Mouse (Mus musculus) neural tube, postnatal 0 days (tissue): ENCODE data around the gene Fam89b. TPM values are rescaled to one million over a fixed set of nuclear protein-coding genes. Genes with fewer than 3 reads are reported as not detected.

Experiments
- microRNA-seq: library from miRNA; unstranded; fragments of <30 nt; microRNA quantifications from one replicate; pipeline ENCODE4, GENCODE M21; 2016
- polyA plus RNA-seq: library from polyadenylated mRNA; unstranded; fragments of >200 nt; fragmentation: Nextera tagmentation; extraction: Ambion mirVana; gene quantifications from 2 replicates; pipeline ENCODE4 v1.2.1, GENCODE M21; 2015

Gene Fam89b
- polyA plus RNA-seq, result 111 and 124 TPM in 2 replicates

DNA sequence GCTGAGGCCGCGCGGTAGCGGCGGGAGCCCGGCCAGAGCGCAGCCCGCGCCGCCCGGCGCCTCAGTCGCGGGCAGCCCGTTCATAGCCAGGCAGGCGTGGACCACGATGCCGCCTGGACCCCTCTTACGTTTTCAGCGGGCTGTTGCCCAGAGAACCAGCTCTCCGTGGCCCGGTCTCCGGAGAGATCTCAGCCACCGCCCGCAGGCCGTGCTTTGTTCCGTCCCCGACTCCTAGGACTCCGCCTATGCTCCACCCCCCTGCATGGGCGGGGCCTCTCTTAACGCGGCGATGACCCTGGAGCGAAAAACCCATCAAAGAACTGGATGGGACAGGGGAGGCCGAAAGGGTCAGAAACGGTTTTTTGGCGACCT, at the start of gene Fam89b:
TSS of gene Fam89b (minus strand) at position 210 of the 372 bp plus-strand sequence.

DNA sequence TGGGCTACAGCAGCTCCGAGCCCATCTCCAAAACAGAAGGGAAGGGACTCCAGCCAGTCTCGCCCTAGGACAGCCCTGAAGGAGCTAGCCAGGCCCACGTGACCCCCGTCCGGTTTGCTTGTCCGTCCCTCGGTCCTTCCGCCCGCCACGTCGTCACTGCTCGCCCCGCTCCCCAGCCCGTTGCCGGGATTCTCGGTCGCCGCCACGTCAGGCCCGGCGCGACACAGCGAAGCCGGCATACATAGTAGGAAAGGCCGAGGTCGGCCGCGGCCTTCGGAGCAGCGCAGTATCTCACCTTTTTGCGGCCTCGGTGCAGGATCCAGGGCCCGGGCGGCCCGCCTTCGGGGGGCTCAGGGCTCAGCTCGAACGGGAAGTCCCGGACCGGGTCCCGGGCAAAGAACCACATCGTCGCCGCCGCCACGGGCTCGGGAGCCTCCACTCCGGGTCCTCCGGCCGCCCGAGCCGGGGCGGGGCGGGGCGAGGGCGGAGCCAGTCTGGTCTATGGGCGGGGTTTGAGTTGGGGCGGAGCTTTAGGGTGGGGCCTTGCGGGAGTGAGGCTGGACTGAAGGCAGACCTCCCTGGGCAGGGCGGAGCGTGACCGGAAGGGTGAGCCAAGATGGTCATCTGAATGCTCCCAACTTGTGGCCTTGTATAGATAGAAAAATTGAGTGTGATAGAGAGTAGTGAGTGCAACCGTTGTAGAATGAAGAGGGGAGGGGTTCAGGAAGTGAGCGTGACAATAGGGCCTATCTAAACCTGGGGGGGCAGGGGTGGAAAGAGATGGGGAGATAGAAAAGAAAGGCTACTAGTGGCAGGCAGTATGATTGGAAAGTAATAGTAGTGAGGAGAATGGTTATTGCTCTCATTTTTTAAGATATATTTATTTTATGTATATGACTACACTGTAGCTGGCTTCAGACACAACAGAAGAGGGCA, 41.7 kb upstream of the Fam89b start, which contains the start of gene Scyl1:
TSS of gene Scyl1 (minus strand) at position 495 of the 936 bp plus-strand sequence.

DNA sequence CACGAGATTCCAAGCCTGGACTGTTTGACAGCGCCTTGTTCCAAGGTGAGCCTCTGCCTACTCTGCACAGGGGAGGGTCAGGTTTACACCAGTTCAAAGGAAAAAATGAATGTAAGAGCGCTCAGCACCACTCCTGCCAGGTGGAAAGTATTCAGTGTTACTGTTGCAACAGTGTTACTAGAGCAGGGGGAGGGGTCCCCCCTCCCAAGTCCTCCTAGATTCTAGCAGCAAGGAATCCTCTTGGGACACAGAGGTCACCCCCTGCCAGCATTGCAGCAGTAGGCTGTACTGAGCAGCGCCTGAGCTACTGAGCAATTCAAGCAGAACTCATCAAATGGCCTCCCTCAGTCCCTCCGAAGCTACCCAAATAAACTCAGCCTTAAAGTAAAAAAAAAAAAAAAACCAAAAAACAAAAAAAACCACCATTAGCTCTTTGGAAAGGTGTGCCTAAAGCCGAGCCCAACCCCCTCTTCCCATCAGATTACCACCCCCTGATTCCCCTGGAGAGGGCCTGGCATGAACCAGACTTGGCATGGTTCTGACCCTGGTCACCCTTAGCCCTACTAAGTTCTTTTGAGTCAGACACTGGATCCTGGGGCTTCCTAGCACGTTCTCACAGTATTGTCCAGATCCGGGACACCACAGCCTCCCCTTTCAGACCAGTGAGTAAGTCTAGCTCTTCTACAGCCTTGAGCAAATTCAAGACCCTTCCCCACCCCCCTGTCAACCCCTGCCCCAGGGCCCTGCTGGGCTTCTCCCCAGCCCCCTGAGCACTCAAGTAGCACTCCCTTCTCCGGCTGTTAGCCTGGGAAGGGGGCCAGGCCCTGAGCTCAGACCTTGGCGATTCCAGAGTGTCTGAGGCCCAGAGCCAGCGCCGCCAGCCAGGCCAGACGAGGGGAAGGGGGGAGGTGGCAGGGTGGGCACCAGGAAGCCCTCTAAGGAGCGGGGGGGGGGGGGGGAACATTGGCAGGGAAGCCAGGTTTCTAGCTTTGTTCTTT, 11.2 kb upstream of the Fam89b start, which contains the start of gene Ltbp3:
TSS of gene Ltbp3 (plus strand) at position 585 of the 998 bp plus-strand sequence.

DNA sequence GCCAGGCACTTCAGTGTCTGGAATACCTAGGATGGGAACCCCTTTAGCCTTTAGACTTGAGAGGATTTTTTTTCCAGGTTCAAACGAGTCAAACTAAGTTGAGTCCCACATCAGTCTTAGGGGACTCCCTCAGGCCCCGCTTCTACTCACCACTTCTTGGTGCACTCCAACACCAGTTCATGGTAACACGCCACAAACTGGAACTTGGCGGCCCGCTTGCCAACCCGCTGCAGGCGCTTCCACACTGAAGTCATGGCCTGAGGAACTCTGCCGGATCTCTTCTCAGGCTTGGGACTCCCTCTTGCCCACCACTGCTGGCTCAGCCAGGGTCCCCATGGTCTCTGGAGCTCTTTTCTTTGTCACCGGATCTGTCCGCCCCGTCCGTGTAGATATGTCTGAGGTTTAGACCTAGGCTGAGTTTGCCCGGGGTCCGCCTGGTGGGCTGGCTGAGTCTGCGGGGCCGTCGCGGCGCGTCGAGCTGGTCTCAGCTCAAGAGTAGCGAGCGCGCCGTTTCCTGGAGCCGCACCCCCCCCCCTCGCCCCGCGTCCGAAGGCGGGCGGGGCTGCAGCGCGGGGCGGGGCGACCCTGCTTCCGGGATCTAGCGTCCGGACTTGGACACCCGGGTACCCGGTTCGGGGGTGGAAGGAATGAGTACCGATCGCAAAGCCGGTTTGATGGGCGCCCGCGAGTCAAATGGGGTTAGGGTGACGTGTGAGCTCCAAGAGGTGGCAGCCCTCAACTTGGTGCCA, 3.5 kb downstream of the Fam89b start, which contains the start of gene Ehbp1l1:
TSS of gene Ehbp1l1 (minus strand) at position 551 of the 749 bp plus-strand sequence.

DNA sequence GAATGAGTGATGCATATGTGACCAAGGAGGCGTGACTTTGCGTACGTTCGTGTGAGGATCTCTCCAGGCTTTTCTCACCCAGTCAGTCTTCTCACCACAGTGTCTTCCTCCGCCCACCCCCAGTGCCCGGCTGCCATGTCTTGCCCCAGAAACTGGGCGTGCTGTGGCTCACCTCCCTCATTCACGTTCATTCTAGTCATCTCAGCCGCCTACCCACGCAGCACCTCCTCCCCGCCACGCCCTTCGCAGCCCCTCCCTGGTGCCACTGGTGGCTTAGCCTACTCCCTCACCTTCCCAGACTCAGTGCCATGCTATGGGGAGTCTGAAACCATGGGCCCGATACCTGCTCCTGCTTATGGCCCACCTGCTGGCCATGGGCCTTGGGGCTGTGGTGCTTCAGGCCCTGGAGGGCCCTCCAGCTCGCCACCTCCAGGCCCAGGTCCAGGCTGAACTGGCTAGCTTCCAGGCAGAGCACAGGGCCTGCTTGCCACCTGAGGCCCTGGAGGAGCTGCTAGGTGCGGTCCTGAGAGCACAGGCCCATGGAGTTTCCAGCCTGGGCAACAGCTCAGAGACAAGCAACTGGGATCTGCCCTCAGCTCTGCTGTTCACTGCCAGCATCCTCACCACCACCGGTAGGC, 25.2 kb downstream of the Fam89b start, which contains the start of gene Kcnk7:
TSS of gene Kcnk7 (plus strand) at position 205 of the 638 bp plus-strand sequence.

DNA sequence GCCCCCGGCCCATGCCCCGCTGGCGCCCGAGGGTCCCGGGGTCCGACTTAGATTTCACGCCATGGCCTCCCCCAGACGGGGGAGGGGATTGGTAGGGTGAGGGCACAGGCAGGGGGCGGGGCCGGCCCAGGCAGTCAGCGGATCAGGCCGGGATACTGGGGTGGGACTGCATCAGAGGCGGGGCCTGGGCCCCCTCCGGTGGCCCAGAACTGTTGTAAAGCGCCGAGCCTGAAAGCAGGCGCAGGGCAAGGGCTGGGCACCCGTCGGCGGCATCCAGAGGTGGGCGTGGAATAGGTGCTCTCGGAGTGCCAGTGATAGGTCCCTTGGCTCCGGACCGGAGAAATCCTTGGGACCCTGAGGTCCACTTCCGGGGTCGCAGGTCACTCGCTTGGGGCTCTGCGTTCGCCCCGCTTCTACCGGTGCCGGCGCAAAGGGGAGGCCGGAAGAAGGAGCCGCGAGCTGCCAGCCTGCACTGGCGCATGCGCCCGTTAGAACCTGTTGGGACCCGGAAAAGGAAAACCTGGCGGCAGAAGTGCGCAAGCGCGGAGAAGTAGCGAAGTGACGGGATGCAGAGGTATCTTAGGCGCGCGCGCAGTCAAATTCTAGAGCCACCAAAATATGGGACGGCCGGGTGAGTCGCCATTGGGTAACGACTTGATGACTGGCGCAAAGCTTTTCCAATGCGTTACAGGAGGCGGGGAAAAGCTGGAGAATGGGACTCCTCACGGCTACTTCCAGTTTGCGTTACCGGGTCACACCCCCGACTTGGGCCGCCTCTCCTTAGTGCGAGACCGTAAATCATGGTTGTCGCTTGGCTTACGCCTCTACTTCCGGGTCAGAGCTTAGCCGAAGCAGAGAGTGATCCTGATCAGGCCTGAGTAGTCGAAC, 41.0 kb downstream of the Fam89b start, which contains the start of the genes Map3k11 and Pcnx3:
TSS of gene Map3k11 (plus strand) at position 543 of the 888 bp plus-strand sequence.
TSS of gene Pcnx3 (minus strand) at position 709 of the 888 bp plus-strand sequence.

Small RNA genes within 50 kb of the gene (microRNA-seq; reads per million reads assigned to microRNA genes)
- not detected for gene Mir6987

Other genes with a start within 250 kb of the Fam89b start
- 33.8 and 43.8 TPM in 2 replicates for gene Mus81, start 241.3 kb downstream of the Fam89b start, polyA plus RNA-seq
- 2,893 and 3,202 TPM in 2 replicates for gene Cfl1, start 239.2 kb downstream of the Fam89b start, polyA plus RNA-seq
- gene 1700020D05Rik, start 225.9 kb downstream of the Fam89b start, polyA plus RNA-seq, result not detected in 2 replicates
- gene Snx32, start 219.1 kb downstream of the Fam89b start, polyA plus RNA-seq, result 74.9 and 90.0 TPM in 2 replicates
- gene Ovol1, start 169.0 kb downstream of the Fam89b start, polyA plus RNA-seq, result 0.25 TPM in 1 of 2 replicates, not detected in the other
- 3.7 and 3.8 TPM in 2 replicates for gene Ap5b1, start 161.6 kb downstream of the Fam89b start, polyA plus RNA-seq
- 67.3 and 75.0 TPM in 2 replicates for gene Rnaseh2c, start 127.8 kb downstream of the Fam89b start, polyA plus RNA-seq
- 61.9 and 70.5 TPM in 2 replicates for gene Kat5, start 119.4 kb downstream of the Fam89b start, polyA plus RNA-seq
- gene Rela, start 92.2 kb downstream of the Fam89b start, polyA plus RNA-seq, result 27.0 and 30.9 TPM in 2 replicates
- 22.6 and 22.9 TPM in 2 replicates for gene Sipa1, start 65.9 kb downstream of the Fam89b start, polyA plus RNA-seq
- 10.7 and 12.0 TPM in 2 replicates for gene Map3k11, start 40.9 kb downstream of the Fam89b start, polyA plus RNA-seq
- 16.5 and 22.2 TPM in 2 replicates for gene Pcnx3, start 40.7 kb downstream of the Fam89b start, polyA plus RNA-seq
- 0.25 and 0.53 TPM in 2 replicates for gene Kcnk7, start 25.3 kb downstream of the Fam89b start, polyA plus RNA-seq
- gene Ehbp1l1, start 3.3 kb downstream of the Fam89b start, polyA plus RNA-seq, result 39.6 and 46.6 TPM in 2 replicates
- 20.0 and 20.8 TPM in 2 replicates for gene Ltbp3, start 11.3 kb upstream of the Fam89b start, polyA plus RNA-seq
- gene Scyl1, start 41.8 kb upstream of the Fam89b start, polyA plus RNA-seq, result 75.6 and 85.9 TPM in 2 replicates
- 12.2 and 12.5 TPM in 2 replicates for gene Frmd8, start 145.6 kb upstream of the Fam89b start, polyA plus RNA-seq
- 2.9 TPM in 2 replicates for gene Slc25a45, start 148.2 kb upstream of the Fam89b start, polyA plus RNA-seq
- 6.3 and 8.0 TPM in 2 replicates for gene Tigd3, start 164.5 kb upstream of the Fam89b start, polyA plus RNA-seq
- gene Dpf2, start 183.4 kb upstream of the Fam89b start, polyA plus RNA-seq, result 49.1 and 55.8 TPM in 2 replicates
- gene Cdc42ep2, start 195.2 kb upstream of the Fam89b start, polyA plus RNA-seq, result 18.7 and 21.8 TPM in 2 replicates
- gene Pola2, start 234.5 kb upstream of the Fam89b start, polyA plus RNA-seq, result 15.5 and 17.6 TPM in 2 replicates